Mouse (Mus musculus): Measurements from ENCODE around the gene Snorc. TPM values are rescaled to one million over a fixed set of nuclear protein-coding genes. Genes with fewer than 3 reads are reported as not detected.
"Not testable (repeated sequence)": the region's sequence is repeated elsewhere in the genome, so short reads cannot be mapped to it uniquely, and the experiment has no call there.

Snorc gene
- total and polyA plus RNA-seq, 2 experiments from 2014 or later = not detected

GRCm38 (mm10) chr1:87456425-87456824, 13.6 kb upstream of the Snorc start:
- Histone ChIP-seq H3K4me2 (ENCODE audit: low read depth, low read length) (no peak overlapping the region), H3K27me3 (ENCODE audit: control insufficient read depth, insufficient read depth, low read length) (no peaks in the 10 kb centered on the region), H3K27ac (ENCODE audit: low read depth) (no peak overlapping the region), H3K4me3 (ENCODE audit: low read depth, low read length) (no peak overlapping the region), H3K4me1 (ENCODE audit: control insufficient read depth, insufficient read depth) (no peaks in the 10 kb centered on the region), H3K36me3 (replicated peaks; ENCODE audit: control insufficient read depth, insufficient read depth, low read length) (no peaks in the 10 kb centered on the region), H3K9ac (replicated peaks; ENCODE audit: low read depth, low read length) (no peak overlapping the region), H3K9me3 (replicated peaks; ENCODE audit: control insufficient read depth, low read length) (no peaks in the 10 kb centered on the region)
- 87% methylated on average over 1 of the region's 1 CpGs for WGBS
- TF ChIP-seq EP300 (IDR thresholded peaks at IDR 0.05; ENCODE audit: low read depth) = no peak
- DNase-seq (ENCODE audit: low spot score) = no peak
- no peak for ATAC-seq (ENCODE audit: insufficient read depth, low read depth)

- Histone ChIP-seq H3K36me3 (replicated peaks; ENCODE audit: control insufficient read depth, insufficient read depth, low read length) (no peaks in the 10 kb centered on the region), H3K27me3 (ENCODE audit: control insufficient read depth, insufficient read depth, low read length) (no peaks in the 10 kb centered on the region), H3K4me3 (ENCODE audit: low read depth, low read length) (no peak overlapping the region), H3K4me2 (ENCODE audit: low read depth, low read length) (no peak overlapping the region), H3K4me1 (ENCODE audit: control insufficient read depth, insufficient read depth) (no peaks in the 10 kb centered on the region), H3K9me3 (replicated peaks; ENCODE audit: control insufficient read depth, low read length) (no peaks in the 10 kb centered on the region), H3K9ac (replicated peaks; ENCODE audit: low read depth, low read length) (no peak overlapping the region), H3K27ac (ENCODE audit: low read depth) (no peak overlapping the region)
- no peak for TF ChIP-seq EP300 (IDR thresholded peaks at IDR 0.05; ENCODE audit: low read depth)
- no peak for TF ChIP-seq CTCF (IDR thresholded peaks at IDR 0.05; ENCODE audit: low read depth)
- ATAC-seq (ENCODE audit: insufficient read depth, low read depth) (no peak), DNase-seq (ENCODE audit: low spot score) (no peak)
- WGBS = 77% methylated on average over 4 of the region's 4 CpGs
Measured at GRCm38 (mm10) chr1:87458045-87458444, 12.0 kb upstream of the Snorc start.

- not testable (repeated sequence) for H3K4me3 ChIP-seq (ENCODE audit: low read depth, low read length); H3K27me3 ChIP-seq (ENCODE audit: control insufficient read depth, insufficient read depth, low read length); ATAC-seq (ENCODE audit: insufficient read depth, low read depth); H3K36me3 ChIP-seq (replicated peaks; ENCODE audit: control insufficient read depth, insufficient read depth, low read length); H3K9me3 ChIP-seq (replicated peaks; ENCODE audit: control insufficient read depth, low read length); H3K9ac ChIP-seq (replicated peaks; ENCODE audit: low read depth, low read length); H3K4me1 ChIP-seq (ENCODE audit: control insufficient read depth, insufficient read depth); H3K4me2 ChIP-seq (ENCODE audit: low read depth, low read length); H3K27ac ChIP-seq (ENCODE audit: low read depth); DNase-seq (ENCODE audit: low spot score)
- WGBS = 86% methylated on average over 5 of the region's 7 CpGs
Measured at GRCm38 (mm10) chr1:87459856-87460255, 10.2 kb upstream of the Snorc start.

- TF ChIP-seq EP300 (IDR thresholded peaks at IDR 0.05; ENCODE audit: low read depth) = no peak
- TF ChIP-seq CTCF (IDR thresholded peaks at IDR 0.05; ENCODE audit: low read depth) = no peak
- H3K36me3 ChIP-seq (replicated peaks; ENCODE audit: control insufficient read depth, insufficient read depth, low read length) = no peaks in the 10 kb centered on the region
- H3K27ac ChIP-seq (ENCODE audit: low read depth) = no peak overlapping the region
- no peak overlapping the region for H3K4me3 ChIP-seq (ENCODE audit: low read depth, low read length)
- H3K27me3 ChIP-seq (ENCODE audit: control insufficient read depth, insufficient read depth, low read length) = 0 out of 2 replicates have a peak, but pooled peaks cover 3% of the 10 kb centered on the region
- no peak overlapping the region for H3K9ac ChIP-seq (replicated peaks; ENCODE audit: low read depth, low read length)
- 70% methylated on average over 9 of the region's 9 CpGs for WGBS
- no peaks in the 10 kb centered on the region for H3K4me1 ChIP-seq (ENCODE audit: control insufficient read depth, insufficient read depth)
- H3K9me3 ChIP-seq (replicated peaks; ENCODE audit: control insufficient read depth, low read length) = no peaks in the 10 kb centered on the region
- DNase-seq (ENCODE audit: low spot score) (no peak), ATAC-seq (ENCODE audit: insufficient read depth, low read depth) (no peak)
- no peak overlapping the region for H3K4me2 ChIP-seq (ENCODE audit: low read depth, low read length)
Measured at GRCm38 (mm10) chr1:87467469-87467868, 2.6 kb upstream of the Snorc start.

- Histone ChIP-seq H3K4me1 (ENCODE audit: control insufficient read depth, insufficient read depth) (no peaks in the 10 kb centered on the region), H3K4me2 (ENCODE audit: low read depth, low read length) (no peak overlapping the region), H3K27ac (ENCODE audit: low read depth) (no peak overlapping the region), H3K9ac (replicated peaks; ENCODE audit: low read depth, low read length) (no peak overlapping the region), H3K9me3 (replicated peaks; ENCODE audit: control insufficient read depth, low read length) (no peaks in the 10 kb centered on the region), H3K4me3 (ENCODE audit: low read depth, low read length) (no peak overlapping the region), H3K27me3 (ENCODE audit: control insufficient read depth, insufficient read depth, low read length) (0 out of 2 replicates have a peak, but pooled peaks cover 3% of the 10 kb centered on the region), H3K36me3 (replicated peaks; ENCODE audit: control insufficient read depth, insufficient read depth, low read length) (no peaks in the 10 kb centered on the region)
- DNase-seq (ENCODE audit: low spot score) (no peak), ATAC-seq (ENCODE audit: insufficient read depth, low read depth) (no peak)
- TF ChIP-seq EP300 (IDR thresholded peaks at IDR 0.05; ENCODE audit: low read depth) (no peak), CTCF (IDR thresholded peaks at IDR 0.05; ENCODE audit: low read depth) (no peak)
- WGBS = 64% methylated on average over 6 of the region's 6 CpGs
Measured at GRCm38 (mm10) chr1:87468321-87468720, 1.8 kb upstream of the Snorc start.

GRCm38 (mm10) chr1:87471914-87472313, 1.8 kb downstream of the Snorc start:
- TF ChIP-seq CTCF (IDR thresholded peaks at IDR 0.05; ENCODE audit: low read depth) = no peak
- no peak for TF ChIP-seq EP300 (IDR thresholded peaks at IDR 0.05; ENCODE audit: low read depth)
- Histone ChIP-seq H3K9ac (replicated peaks; ENCODE audit: low read depth, low read length) (no peak overlapping the region), H3K36me3 (replicated peaks; ENCODE audit: control insufficient read depth, insufficient read depth, low read length) (no peaks in the 10 kb centered on the region), H3K4me2 (ENCODE audit: low read depth, low read length) (no peak overlapping the region), H3K4me3 (ENCODE audit: low read depth, low read length) (no peak overlapping the region), H3K27ac (ENCODE audit: low read depth) (no peak overlapping the region), H3K9me3 (replicated peaks; ENCODE audit: control insufficient read depth, low read length) (no peaks in the 10 kb centered on the region), H3K4me1 (ENCODE audit: control insufficient read depth, insufficient read depth) (no peaks in the 10 kb centered on the region), H3K27me3 (ENCODE audit: control insufficient read depth, insufficient read depth, low read length) (peaks cover 30% of the 10 kb centered on the region)
- DNase-seq (ENCODE audit: low spot score) (no peak), ATAC-seq (ENCODE audit: insufficient read depth, low read depth) (no peak)
- 69% methylated on average over 7 of the region's 7 CpGs for WGBS

All from heart, postnatal 0 days (tissue).